Mouse (Mus musculus): ENCODE measurements around the gene Pheta2. TPM values are rescaled to one million over a fixed set of nuclear protein-coding genes. Genes with fewer than 3 reads are reported as not detected.

The Pheta2 gene
- polyA plus RNA-seq (2014; fragmentation: Illumina TruSeq; extraction: RNeasy Lipid Tissue Mini Kit (QIAGEN cat#74804); ENCODE audit: low read depth, low replicate concordance), result 0.76 TPM

DNA sequence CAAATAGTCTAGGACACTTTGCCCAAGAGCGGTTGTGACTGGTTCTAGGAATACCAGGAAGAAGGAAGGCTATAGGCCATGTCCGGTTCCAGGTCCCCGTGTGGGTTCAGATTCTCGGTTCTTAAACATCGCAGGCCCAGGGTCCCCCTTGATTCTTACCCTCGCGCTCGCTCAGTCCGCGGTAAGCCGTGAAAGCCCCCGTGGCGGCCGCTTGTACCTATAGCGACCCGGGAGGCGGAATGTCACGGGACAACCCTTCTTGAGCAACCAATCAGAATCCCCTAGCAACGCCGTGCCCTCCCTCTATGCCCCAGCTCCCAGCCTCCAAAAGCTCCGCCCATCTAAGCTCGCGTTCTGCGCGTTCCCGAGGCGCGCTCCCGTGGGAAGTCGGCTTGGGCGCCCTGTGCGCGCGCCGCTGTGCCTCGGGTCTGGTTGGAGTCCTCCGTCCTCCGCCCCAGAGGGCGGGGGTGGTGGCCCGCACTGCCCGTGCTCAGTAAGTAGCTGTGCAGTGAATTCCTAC lies at the start of gene Pheta2, which contains the start of the genes Naga and Smdt1:
Gene Pheta2 (plus strand): TSS at position 350 of the 520 bp plus-strand sequence.
Gene Naga (minus strand): TSS at position 333 of the 520 bp plus-strand sequence.
Gene Smdt1 (plus strand): TSS at position 367 of the 520 bp plus-strand sequence.

DNA sequence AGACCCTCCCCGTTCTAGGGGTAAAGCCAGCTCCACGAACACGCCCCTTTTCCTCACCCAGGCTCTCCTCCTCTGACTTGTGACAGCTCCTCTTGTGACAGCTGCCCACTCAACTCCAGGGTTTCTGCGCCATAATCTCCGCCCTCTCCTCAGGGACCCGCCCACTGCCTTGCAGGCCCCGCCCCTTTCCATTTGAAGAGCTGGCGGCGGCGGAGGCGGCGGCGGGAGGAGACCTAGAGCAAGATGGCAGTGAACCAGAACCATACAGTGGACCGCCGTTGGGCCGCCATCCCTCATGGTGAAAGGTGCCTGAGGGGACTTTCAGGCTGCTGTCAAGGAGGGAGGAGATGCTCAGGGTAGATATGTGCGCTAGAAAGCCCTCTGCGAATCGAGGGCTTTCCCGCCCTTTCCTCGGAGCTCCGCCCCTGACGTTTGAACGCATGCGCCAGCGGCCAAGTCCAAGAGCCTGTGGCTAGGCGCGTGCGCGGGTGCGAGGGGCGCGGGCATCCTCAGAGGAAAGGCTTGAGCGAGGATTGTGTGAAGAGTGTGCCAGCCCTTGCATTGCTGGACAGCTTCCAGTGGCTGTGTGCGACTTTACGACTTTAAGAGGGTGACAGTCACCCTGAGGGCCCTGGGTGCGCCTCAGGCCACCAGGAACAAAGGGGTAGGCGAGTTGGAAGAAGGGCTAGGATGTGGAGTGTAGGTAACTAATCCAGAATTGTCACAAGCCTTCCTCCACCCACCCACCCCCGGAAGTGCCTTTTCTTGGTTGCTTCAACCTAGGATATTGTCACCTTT lies 39.8 kb upstream of the Pheta2 start, which contains the start of gene Wbp2nl:
Gene Wbp2nl (plus strand): TSS at position 191 of the 798 bp plus-strand sequence.

DNA sequence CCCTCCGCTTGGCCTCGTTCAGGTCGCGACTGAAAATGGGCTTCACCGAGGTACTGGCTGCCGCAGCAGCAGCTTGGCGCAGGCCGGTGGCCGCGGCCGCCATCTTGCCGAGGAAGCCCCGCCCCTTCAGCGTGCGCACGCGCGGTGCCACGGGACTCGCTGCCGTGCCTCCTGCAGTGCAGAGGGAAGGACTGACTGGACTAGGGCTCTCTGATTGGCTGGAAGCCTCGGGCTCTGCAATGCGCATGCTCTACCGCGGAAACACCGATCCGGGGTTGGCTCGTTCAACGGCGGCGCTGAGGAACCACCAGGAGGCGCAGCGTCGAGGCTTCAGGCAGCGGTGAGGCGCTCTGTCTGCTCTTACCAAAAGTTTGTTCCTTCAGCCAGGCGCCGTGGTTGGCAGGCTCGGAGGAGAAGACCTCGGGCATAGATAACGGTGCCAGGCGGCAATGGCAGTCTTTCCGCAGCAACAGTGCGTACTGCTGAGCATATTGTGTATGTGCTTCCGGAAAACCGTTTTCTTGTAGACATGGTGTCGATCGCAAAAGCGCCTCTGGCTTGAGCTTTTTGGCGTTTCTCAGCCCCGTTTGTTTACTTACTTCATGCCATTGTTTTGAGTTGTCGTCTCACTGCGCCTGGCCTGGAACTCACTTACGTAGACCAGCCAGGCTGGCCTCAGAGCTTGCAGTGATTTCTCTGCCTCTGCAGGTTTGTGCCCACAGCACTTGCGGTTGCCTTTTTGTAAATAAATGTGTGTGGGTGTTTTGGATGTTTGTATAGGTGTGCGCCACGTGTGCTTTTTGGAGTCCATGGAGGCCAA lies 15.6 kb downstream of the Pheta2 start, which contains the start of gene Ndufa6:
Gene Ndufa6 (minus strand): TSS at position 197 of the 820 bp plus-strand sequence.

DNA sequence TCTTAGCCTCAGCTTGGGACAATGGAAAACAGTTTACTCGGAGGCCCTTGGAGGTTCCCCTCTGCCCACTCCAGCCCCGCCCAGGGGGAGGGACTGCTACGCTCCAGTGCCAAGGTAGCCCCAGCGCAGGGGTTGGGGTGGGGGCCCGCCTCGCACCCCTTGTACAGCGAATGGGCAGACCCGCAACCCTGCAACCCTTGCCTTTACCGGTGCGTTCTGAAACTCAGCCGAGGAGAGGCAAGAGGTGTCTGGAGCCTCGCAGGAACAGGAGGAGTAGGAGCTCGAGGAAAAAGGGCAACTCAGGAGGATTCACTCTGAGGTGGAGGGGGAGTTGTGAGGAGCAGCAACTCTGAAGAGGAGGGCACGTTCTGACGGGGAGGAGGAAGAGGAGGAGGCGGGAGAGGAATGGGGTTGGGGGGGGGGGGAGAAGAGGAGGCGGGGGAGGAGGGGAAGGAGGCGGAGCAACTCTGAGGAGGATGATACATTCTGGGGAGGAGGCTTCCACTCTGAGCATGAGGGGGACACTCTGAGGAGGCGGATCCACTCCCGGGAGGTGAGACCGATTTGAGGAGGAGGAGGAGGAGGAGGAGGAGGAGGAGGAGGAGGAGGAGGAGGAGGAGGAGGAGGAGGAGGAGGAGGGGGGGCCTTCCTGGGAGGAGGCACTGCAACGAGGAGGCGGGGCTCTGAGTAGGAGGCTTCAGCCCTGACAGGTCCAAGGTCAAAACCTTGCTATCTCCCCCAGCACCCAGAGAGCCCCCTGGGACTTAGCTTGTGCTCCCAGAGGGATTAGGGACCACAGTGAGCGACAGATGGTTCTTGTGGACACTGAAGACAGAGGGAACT lies 41.4 kb downstream of the Pheta2 start, which contains the start of gene Cyp2d22:
Gene Cyp2d22 (minus strand): TSS at position 390 of the 843 bp plus-strand sequence.

DNA sequence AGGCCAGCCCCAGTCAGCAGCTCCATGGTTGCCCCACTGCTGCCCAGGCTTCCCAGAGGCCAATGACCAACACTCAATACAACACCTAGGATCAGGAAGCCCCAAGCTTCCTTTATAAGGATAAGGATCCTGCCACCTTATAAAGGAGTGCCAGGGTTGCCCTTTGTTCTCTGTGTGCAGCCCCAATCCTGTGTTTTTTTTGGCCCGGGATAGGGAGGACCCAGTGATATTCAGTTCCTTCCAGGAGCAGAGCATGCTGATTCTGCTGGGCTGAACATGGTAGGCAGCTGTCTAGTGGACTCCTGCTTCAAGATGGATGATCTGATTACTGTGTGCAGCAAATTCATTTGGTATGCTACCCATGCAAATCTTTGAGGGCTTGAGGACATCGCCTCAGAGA lies 55.2 kb downstream of the Pheta2 start, which contains the start of gene Cyp2d11:
Gene Cyp2d11 (minus strand): TSS at position 101 of the 400 bp plus-strand sequence.

Other genes starting within 250 kb of the Pheta2 start
- gene Ccdc134, start 211.0 kb upstream of the Pheta2 start, polyA plus RNA-seq (2014; fragmentation: Illumina TruSeq; extraction: RNeasy Lipid Tissue Mini Kit (QIAGEN cat#74804); ENCODE audit: low read depth, low replicate concordance), result 2.9 TPM
- 19.9 TPM for gene Srebf2, start 191.8 kb upstream of the Pheta2 start, polyA plus RNA-seq (2014; fragmentation: Illumina TruSeq; extraction: RNeasy Lipid Tissue Mini Kit (QIAGEN cat#74804); ENCODE audit: low read depth, low replicate concordance)
- not detected for gene Shisa8, start 126.1 kb upstream of the Pheta2 start, polyA plus RNA-seq (2014; fragmentation: Illumina TruSeq; extraction: RNeasy Lipid Tissue Mini Kit (QIAGEN cat#74804); ENCODE audit: low read depth, low replicate concordance)
- gene Tnfrsf13c, start 114.6 kb upstream of the Pheta2 start, polyA plus RNA-seq (2014; fragmentation: Illumina TruSeq; extraction: RNeasy Lipid Tissue Mini Kit (QIAGEN cat#74804); ENCODE audit: low read depth, low replicate concordance), result 3.3 TPM
- gene Cenpm, start 94.2 kb upstream of the Pheta2 start, polyA plus RNA-seq (2014; fragmentation: Illumina TruSeq; extraction: RNeasy Lipid Tissue Mini Kit (QIAGEN cat#74804); ENCODE audit: low read depth, low replicate concordance), result not detected
- gene 1500009C09Rik, start 86.5 kb upstream of the Pheta2 start, polyA plus RNA-seq (2014; fragmentation: Illumina TruSeq; extraction: RNeasy Lipid Tissue Mini Kit (QIAGEN cat#74804); ENCODE audit: low read depth, low replicate concordance), result not detected
- gene Sept3, start 64.0 kb upstream of the Pheta2 start, polyA plus RNA-seq (2014; fragmentation: Illumina TruSeq; extraction: RNeasy Lipid Tissue Mini Kit (QIAGEN cat#74804); ENCODE audit: low read depth, low replicate concordance), result 1.4 TPM
- gene Wbp2nl, start 40.0 kb upstream of the Pheta2 start, polyA plus RNA-seq (2014; fragmentation: Illumina TruSeq; extraction: RNeasy Lipid Tissue Mini Kit (QIAGEN cat#74804); ENCODE audit: low read depth, low replicate concordance), result not detected
- gene Naga, start within 50 bp of the Pheta2 start, polyA plus RNA-seq (2014; fragmentation: Illumina TruSeq; extraction: RNeasy Lipid Tissue Mini Kit (QIAGEN cat#74804); ENCODE audit: low read depth, low replicate concordance), result 40.5 TPM
- gene Smdt1, start within 50 bp of the Pheta2 start, polyA plus RNA-seq (2014; fragmentation: Illumina TruSeq; extraction: RNeasy Lipid Tissue Mini Kit (QIAGEN cat#74804); ENCODE audit: low read depth, low replicate concordance), result 58.1 TPM
- 482 TPM for gene Ndufa6, start 15.4 kb downstream of the Pheta2 start, polyA plus RNA-seq (2014; fragmentation: Illumina TruSeq; extraction: RNeasy Lipid Tissue Mini Kit (QIAGEN cat#74804); ENCODE audit: low read depth, low replicate concordance)
- 11.7 TPM for gene Cyp2d22, start 41.3 kb downstream of the Pheta2 start, polyA plus RNA-seq (2014; fragmentation: Illumina TruSeq; extraction: RNeasy Lipid Tissue Mini Kit (QIAGEN cat#74804); ENCODE audit: low read depth, low replicate concordance)
- not detected for gene Cyp2d11, start 55.1 kb downstream of the Pheta2 start, polyA plus RNA-seq (2014; fragmentation: Illumina TruSeq; extraction: RNeasy Lipid Tissue Mini Kit (QIAGEN cat#74804); ENCODE audit: low read depth, low replicate concordance)
- 9.0 TPM for gene Cyp2d10, start 68.3 kb downstream of the Pheta2 start, polyA plus RNA-seq (2014; fragmentation: Illumina TruSeq; extraction: RNeasy Lipid Tissue Mini Kit (QIAGEN cat#74804); ENCODE audit: low read depth, low replicate concordance)
- 11.7 TPM for gene Cyp2d9, start 94.5 kb downstream of the Pheta2 start, polyA plus RNA-seq (2014; fragmentation: Illumina TruSeq; extraction: RNeasy Lipid Tissue Mini Kit (QIAGEN cat#74804); ENCODE audit: low read depth, low replicate concordance)
- 40.2 TPM for gene Cyp2d12, start 216.1 kb downstream of the Pheta2 start, polyA plus RNA-seq (2014; fragmentation: Illumina TruSeq; extraction: RNeasy Lipid Tissue Mini Kit (QIAGEN cat#74804); ENCODE audit: low read depth, low replicate concordance)